Comparison of ENCODE assay signal across 8 mouse cellular contexts in the genomic region with DNA sequence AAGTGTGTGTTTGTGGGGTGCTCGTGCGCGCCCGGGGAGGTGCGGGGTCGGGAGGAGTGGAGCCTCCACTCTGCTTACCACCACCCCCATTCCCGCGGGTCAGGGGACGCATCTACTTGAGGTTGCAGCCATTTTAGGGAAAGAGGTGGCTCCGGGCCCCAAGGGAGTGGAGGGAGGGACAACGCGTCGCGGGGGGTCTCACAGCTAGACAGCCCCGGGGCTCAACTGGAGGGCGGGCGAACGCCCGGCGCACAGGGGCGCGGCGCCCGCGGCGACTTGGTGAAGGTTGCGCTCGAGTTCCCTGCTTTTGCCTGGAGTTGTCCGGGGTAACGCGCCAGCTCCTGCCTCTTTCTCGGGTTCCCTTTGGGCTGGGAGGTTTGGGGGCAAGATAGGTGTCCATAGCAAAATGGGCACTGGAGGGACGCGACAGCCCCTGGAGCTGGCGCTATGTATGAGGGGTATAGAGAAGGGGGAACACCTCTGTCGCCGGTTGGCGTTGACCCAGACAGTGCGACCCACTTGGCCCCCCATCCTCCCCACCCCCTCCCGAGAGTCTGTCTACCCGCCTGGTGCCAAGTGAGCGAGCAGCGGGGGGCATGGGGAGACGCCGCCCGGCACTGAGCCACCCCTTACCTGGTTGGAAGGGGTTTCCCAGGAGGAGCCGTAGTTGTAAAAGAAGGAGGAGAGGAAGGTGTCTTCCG.
DNase-seq lines count a peak whose midpoint lies in the region; ATAC-seq and TF ChIP-seq lines count a peak whose summit lies in the region.

No protein-coding gene starts in this region.

- peak; percentile 58 for DNase-seq in cerebellum, adult 11 months
- peak; percentile 45 for DNase-seq in embryo, embryonic 11 days
- peak; percentile 48 for DNase-seq in retina, postnatal 1 day
- DNase-seq in urinary bladder, postnatal 10 days (ENCODE audit: low spot score), result no peak

- H3K4me3 ChIP-seq in E14TG2a.4 (replicated peaks; ENCODE audit: low read length), result peak overlapping the region; percentile 83
- H3K4me3 ChIP-seq in hindbrain, embryonic 13.5 days, result peak overlapping the region; percentile 67
- H3K4me3 ChIP-seq in limb, embryonic 12.5 days (replicated peaks), result peak overlapping the region; percentile 74

- no peaks in the 10 kb centered on the region for H3K9me3 ChIP-seq in E14TG2a.4 (ENCODE audit: low read length)
- H3K9me3 ChIP-seq in hindbrain, embryonic 13.5 days, result no peaks in the 10 kb centered on the region
- no peaks in the 10 kb centered on the region for H3K9me3 ChIP-seq in limb, embryonic 12.5 days

- H3K9ac ChIP-seq in hindbrain, embryonic 13.5 days, result peak overlapping the region; percentile 78
- peak overlapping the region; percentile 65 for H3K9ac ChIP-seq in limb, embryonic 12.5 days (replicated peaks)

- WGBS in hindbrain, embryonic 13.5 days, result 1% methylated on average over 48 of the region's 48 CpGs
- WGBS in limb, embryonic 12.5 days, result under 1% methylated on average over 48 of the region's 48 CpGs

- H3K4me1 ChIP-seq in E14TG2a.4 (replicated peaks; ENCODE audit: low read depth, low read length), result peaks cover 28% of the 10 kb centered on the region
- H3K4me1 ChIP-seq in hindbrain, embryonic 13.5 days (replicated peaks), result peaks cover 42% of the 10 kb centered on the region
- peaks cover 33% of the 10 kb centered on the region for H3K4me1 ChIP-seq in limb, embryonic 12.5 days (replicated peaks)

- H3K27me3 ChIP-seq in E14TG2a.4 (ENCODE audit: insufficient read depth, low read length), result peaks cover 80% of the 10 kb centered on the region
- peaks cover 60% of the 10 kb centered on the region for H3K27me3 ChIP-seq in hindbrain, embryonic 13.5 days
- peaks cover 64% of the 10 kb centered on the region for H3K27me3 ChIP-seq in limb, embryonic 12.5 days

- H3K4me2 ChIP-seq in hindbrain, embryonic 13.5 days, result peak overlapping the region; percentile 100
- peak overlapping the region; percentile 100 for H3K4me2 ChIP-seq in limb, embryonic 12.5 days

- ATAC-seq in cerebellum, adult (ENCODE audit: insufficient number of reproducible peaks, low FRiP score, low TSS enrichment), result no peak
- peak; percentile 11; the same call in 1 of the 2 replicates for ATAC-seq in hindbrain, embryonic 13.5 days (ENCODE audit: low FRiP score)
- ATAC-seq in limb, embryonic 12.5 days (ENCODE audit: insufficient number of reproducible peaks, insufficient read depth, low FRiP score, low TSS enrichment, low read depth), result 0 out of 2 replicates have a peak, but pooled peaks have one; percentile 3

- H3K27ac ChIP-seq in hindbrain, embryonic 13.5 days, result peak overlapping the region; percentile 83; the same call in 1 of the 2 replicates
- no peak overlapping the region for H3K27ac ChIP-seq in limb, embryonic 12.5 days

- H3K36me3 ChIP-seq in E14TG2a.4 (ENCODE audit: insufficient read depth, low read length), result no peaks in the 10 kb centered on the region
- no peaks in the 10 kb centered on the region for H3K36me3 ChIP-seq in hindbrain, embryonic 13.5 days
- H3K36me3 ChIP-seq in limb, embryonic 12.5 days, result no peaks in the 10 kb centered on the region

- no peak for TF ChIP-seq CTCF in E14TG2a.4 (conservative IDR thresholded peaks at IDR 0.05; ENCODE audit: low read length)
